Mouse (Mus musculus): Measurements from ENCODE around the gene Ppp2ca.

DNA sequence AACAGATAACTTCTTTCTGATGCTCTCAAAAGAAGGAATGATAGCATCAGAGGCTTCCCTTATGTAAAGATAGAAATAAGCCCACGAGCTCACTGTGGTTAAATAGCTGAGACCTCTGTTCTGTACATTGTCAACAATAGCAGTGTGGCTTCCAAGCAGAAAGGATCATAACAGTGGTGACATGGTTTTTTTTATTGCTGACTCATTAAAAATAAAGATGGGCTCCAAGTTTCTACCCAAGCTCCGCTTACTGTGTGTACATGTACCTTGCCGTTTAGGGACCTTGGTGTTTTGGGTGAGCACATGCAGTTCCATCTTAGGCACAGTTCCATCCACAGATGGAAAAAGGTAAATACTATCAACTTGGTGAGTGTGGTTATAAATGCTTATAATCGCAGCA is 4.5 kb downstream of the Ppp2ca start:
- TF ChIP-seq CTCF (IDR thresholded peaks at IDR 0.05; ENCODE audit: insufficient read depth, low read depth, low read length) (no peak), POLR2A (IDR thresholded peaks at IDR 0.05; ENCODE audit: insufficient read depth, low read depth, low read length) (no peak)

Measured in olfactory bulb, adult 2 months (tissue).